In genomic region chr9:67048483-67049085, GRCm38 (mm10) we compare ENCODE assay signal across 8 mouse cellular contexts. TPM values are rescaled to one million over a fixed set of nuclear protein-coding genes. Genes with fewer than 3 reads are reported as not detected.
A peak's percentile ranks its signal among the peaks of the same experiment; 100 is the strongest.
DNase-seq lines count a peak whose midpoint lies in the region; ATAC-seq and TF ChIP-seq lines count a peak whose summit lies in the region.

No protein-coding gene starts in this region.

- no peak for DNase-seq in kidney, postnatal 14 days
- DNase-seq in midbrain, postnatal 0 days (ENCODE audit: low spot score): no peak
- DNase-seq in layer of hippocampus, postnatal 10 days (ENCODE audit: low spot score in 2 of 2): no peak
- DNase-seq in ovary, postnatal 14 days (ENCODE audit: low spot score): no peak
- no peak for DNase-seq in gastrocnemius, postnatal 10 days

- peak overlapping the region; percentile 91 for H3K27ac ChIP-seq in kidney, embryonic 16.5 days (ENCODE audit: low read length)
- peak overlapping the region; percentile 67; the same call in 1 of the 2 replicates for H3K27ac ChIP-seq in cortical plate, adult 2 months (ENCODE audit: insufficient read depth, low read length)
- no peak overlapping the region for H3K27ac ChIP-seq in hindbrain, embryonic 15.5 days (replicated peaks)
- no peak overlapping the region for H3K27ac ChIP-seq in midbrain, postnatal 0 days (ENCODE audit: low read depth, low read length)

- peak overlapping the region; percentile 83 for H3K9ac ChIP-seq in kidney, embryonic 16.5 days (replicated peaks; ENCODE audit: low read length)
- H3K9ac ChIP-seq in hindbrain, embryonic 15.5 days: peak overlapping the region; percentile 49
- H3K9ac ChIP-seq in midbrain, postnatal 0 days (replicated peaks; ENCODE audit: low read length, poor library complexity, severe bottlenecking): peak overlapping the region; percentile 55

- no peaks in the 10 kb centered on the region for H3K36me3 ChIP-seq in kidney, embryonic 16.5 days (ENCODE audit: insufficient read depth, low read length)
- H3K36me3 ChIP-seq in hindbrain, embryonic 15.5 days: no peaks in the 10 kb centered on the region
- H3K36me3 ChIP-seq in midbrain, postnatal 0 days (ENCODE audit: insufficient read depth, low read length): no peaks in the 10 kb centered on the region

- peak overlapping the region; percentile 65 for H3K4me3 ChIP-seq in kidney, embryonic 16.5 days (ENCODE audit: low read length)
- peak overlapping the region; percentile 59 for H3K4me3 ChIP-seq in cortical plate, adult 2 months (ENCODE audit: insufficient read depth, low read length)
- peak overlapping the region; percentile 45 for H3K4me3 ChIP-seq in hindbrain, embryonic 15.5 days
- H3K4me3 ChIP-seq in midbrain, postnatal 0 days (ENCODE audit: low read depth, low read length): peak overlapping the region; percentile 51

- H3K27me3 ChIP-seq in kidney, embryonic 16.5 days (ENCODE audit: insufficient read depth, low read length): no peaks in the 10 kb centered on the region
- H3K27me3 ChIP-seq in hindbrain, embryonic 15.5 days: peaks cover 34% of the 10 kb centered on the region
- peaks cover 13% of the 10 kb centered on the region for H3K27me3 ChIP-seq in midbrain, postnatal 0 days (ENCODE audit: insufficient read depth, low read length)

- no peak for TF ChIP-seq CTCF in cortical plate, adult 2 months (IDR thresholded peaks at IDR 0.05; ENCODE audit: extremely low read depth, insufficient read depth, low read length)
- no peak for TF ChIP-seq CTCF in midbrain, postnatal 0 days (IDR thresholded peaks at IDR 0.05)

- H3K4me1 ChIP-seq in kidney, embryonic 16.5 days (ENCODE audit: insufficient read depth, low read length): peaks cover 43% of the 10 kb centered on the region
- H3K4me1 ChIP-seq in cortical plate, adult 2 months (ENCODE audit: control insufficient read depth, insufficient read depth, low read length): no peaks in the 10 kb centered on the region; the same call in 1 of the 2 replicates
- peaks cover 33% of the 10 kb centered on the region for H3K4me1 ChIP-seq in hindbrain, embryonic 15.5 days (replicated peaks)
- peaks cover 13% of the 10 kb centered on the region for H3K4me1 ChIP-seq in midbrain, postnatal 0 days (ENCODE audit: insufficient read depth, low read length)

- ATAC-seq in kidney, embryonic 16.5 days (ENCODE audit: low FRiP score, low TSS enrichment): 0 out of 2 replicates have a peak, but pooled peaks have one; percentile 0
- no peak for ATAC-seq in hindbrain, embryonic 15.5 days (ENCODE audit: low FRiP score, low read depth)
- ATAC-seq in midbrain, postnatal 0 days (ENCODE audit: low FRiP score): no peak

- 0% methylated on average over 26 of the region's 26 CpGs for WGBS in kidney, embryonic 16.5 days
- WGBS in hindbrain, embryonic 15.5 days: under 1% methylated on average over 26 of the region's 26 CpGs
- under 1% methylated on average over 26 of the region's 26 CpGs for WGBS in midbrain, postnatal 0 days

- TF ChIP-seq POLR2A in cortical plate, adult 2 months (IDR thresholded peaks at IDR 0.05; ENCODE audit: extremely low read depth, insufficient read depth, low read length): no peak

- H3K4me2 ChIP-seq in kidney, embryonic 16.5 days (replicated peaks; ENCODE audit: low read depth, low read length): peak overlapping the region; percentile 85
- H3K4me2 ChIP-seq in hindbrain, embryonic 15.5 days: peak overlapping the region; percentile 92
- H3K4me2 ChIP-seq in midbrain, postnatal 0 days (ENCODE audit: low read depth, low read length, poor library complexity, severe bottlenecking): peak overlapping the region; percentile 91

- no peaks in the 10 kb centered on the region for H3K9me3 ChIP-seq in kidney, embryonic 16.5 days (ENCODE audit: low read length)
- no peaks in the 10 kb centered on the region for H3K9me3 ChIP-seq in hindbrain, embryonic 15.5 days
- H3K9me3 ChIP-seq in midbrain, postnatal 0 days (ENCODE audit: low read length): no peaks in the 10 kb centered on the region

RNA-seq across cellular contexts. Expression of gene Tpm1, which starts 0.6 kb away (rescaled TPM):
- polyA plus RNA-seq in kidney, embryonic 16.5 days (2015; fragmentation: Nextera tagmentation; extraction: Ambion mirVana): 578 and 635 TPM in 2 replicates
- 234 and 242 TPM in 2 replicates for polyA plus RNA-seq in cortical plate, adult 2 months (2012; rRNA removed)
- polyA plus RNA-seq in hindbrain, embryonic 15.5 days (2015; fragmentation: Nextera tagmentation; extraction: Ambion mirVana): 171 and 180 TPM in 2 replicates
- total RNA-seq in midbrain, postnatal 0 days (2014; rRNA removed): 124 and 147 TPM in 2 replicates
- polyA plus RNA-seq in midbrain, postnatal 0 days (2015; fragmentation: Nextera tagmentation; extraction: Ambion mirVana): 162 and 177 TPM in 2 replicates
- 100 to 1,000 TPM; 195 to 211 TPM for total RNA-seq in layer of hippocampus, postnatal 10 days (2021)
- over 10,000 TPM; 16,629 to 18,397 TPM for total RNA-seq in gastrocnemius, postnatal 10 days (2021)

Comparison
In these comparisons a context has a peak if more than half of its experiments do, and no peak if none do; other contexts are left out.
1. H3K27ac ChIP-seq: peak in kidney, embryonic 16.5 days (single experiment) and cortical plate, adult 2 months (single experiment); none in hindbrain, embryonic 15.5 days (single experiment) and midbrain, postnatal 0 days (single experiment).
2. Peak in every context shown above with its lines, with median percentiles within 50 percentile points of each other: H3K4me2 ChIP-seq, H3K4me3 ChIP-seq and H3K9ac ChIP-seq.